ENCODE assay signal across 21 mouse cellular contexts in the genomic region with DNA sequence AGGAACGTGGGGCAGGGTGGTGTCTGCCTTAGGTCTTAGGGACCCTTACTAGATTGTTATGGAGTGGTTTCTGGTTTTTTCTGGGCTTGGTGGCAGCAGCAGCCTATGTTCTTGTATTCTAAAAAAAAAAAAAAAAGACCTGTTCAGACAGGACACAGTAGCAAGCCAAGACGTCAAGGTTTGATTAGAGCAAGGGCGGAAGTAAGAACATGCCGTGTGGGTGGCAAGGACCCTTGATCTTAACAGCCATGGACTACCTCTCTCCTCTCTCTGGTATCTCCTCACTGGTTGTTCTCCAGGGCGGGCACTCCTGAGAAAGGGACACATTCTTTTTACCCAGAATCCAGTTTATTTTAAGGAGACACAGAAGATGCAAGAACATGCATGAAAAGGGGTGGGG. TPM values are rescaled to one million over a fixed set of nuclear protein-coding genes. Genes with fewer than 3 reads are reported as not detected.
"Had no signal": no experiment of that assay in that cellular context is flagged by ENCODE, and none has a peak within 500 bp of the region (broad histone marks: within the 10 kb centered on the region; RNA-seq: fewer than 3 reads in every experiment).

No protein-coding gene starts in this region.

- DNase-seq: layer of hippocampus, postnatal 36 days; liver, embryonic 13.5 days; right cerebral cortex, adult 18-20 months; right cerebral cortex, postnatal 4 days; thymus, adult 2 months; thymus, postnatal 4 days had no signal

- H3K4me2 ChIP-seq: kidney, embryonic 15.5 days; liver, embryonic 13.5 days; lung, embryonic 15.5 days; midbrain, embryonic 12.5 days; midbrain, embryonic 15.5 days; neural tube, embryonic 12.5 days; neural tube, embryonic 15.5 days had no signal

- H3K27me3 ChIP-seq: kidney, embryonic 15.5 days; liver, embryonic 13.5 days; lung, embryonic 15.5 days; midbrain, embryonic 12.5 days; midbrain, embryonic 15.5 days; neural tube, embryonic 12.5 days; neural tube, embryonic 15.5 days had no signal

- H3K27ac ChIP-seq: kidney, embryonic 15.5 days; left cerebral cortex, adult 2 months; liver, embryonic 13.5 days; macrophage; midbrain, embryonic 12.5 days; midbrain, embryonic 15.5 days; neural tube, embryonic 12.5 days; neural tube, embryonic 15.5 days; stomach, postnatal 0 days had no signal

- H3K36me3 ChIP-seq: kidney, embryonic 15.5 days; liver, embryonic 13.5 days; lung, embryonic 15.5 days; midbrain, embryonic 12.5 days; midbrain, embryonic 15.5 days; neural tube, embryonic 12.5 days; neural tube, embryonic 15.5 days had no signal

- H3K9me3 ChIP-seq: kidney, embryonic 15.5 days; liver, embryonic 13.5 days; lung, embryonic 15.5 days; midbrain, embryonic 12.5 days; midbrain, embryonic 15.5 days; neural tube, embryonic 12.5 days; neural tube, embryonic 15.5 days had no signal

- H3K4me1 ChIP-seq: liver, embryonic 13.5 days had no signal

- H3K9ac ChIP-seq: kidney, embryonic 15.5 days; liver, embryonic 13.5 days; lung, embryonic 15.5 days; midbrain, embryonic 12.5 days; midbrain, embryonic 15.5 days; neural tube, embryonic 12.5 days; neural tube, embryonic 15.5 days had no signal

- H3K4me3 ChIP-seq: kidney, embryonic 15.5 days; left cerebral cortex, adult 2 months; liver, embryonic 13.5 days; lung, embryonic 15.5 days; midbrain, embryonic 12.5 days; midbrain, embryonic 15.5 days; neural tube, embryonic 12.5 days; neural tube, embryonic 15.5 days had no signal

- ATAC-seq: midbrain, embryonic 15.5 days had no signal

RNA-seq across cellular contexts. Expression of a gene that starts 10.3 kb away (rescaled TPM):
- total RNA-seq: liver, adult 2 months; megakaryocyte, adult 5-6 weeks had no signal
- polyA plus RNA-seq: limb, embryonic 11.5 days; limb, embryonic 14.5 days; liver, adult 2 months; liver, embryonic 13.5 days; liver, embryonic 16.5 days; macrophage; midbrain, embryonic 12.5 days; neural tube, embryonic 12.5 days; stomach, embryonic 14.5 days; stomach, postnatal 0 days had no signal
